Mouse (Mus musculus) ES-E14 (cell line): ENCODE results near the gene Olfr1360. TPM values are rescaled to one million over a fixed set of nuclear protein-coding genes. Genes with fewer than 3 reads are reported as not detected.

Source experiments
- DNase-seq: peaks from one replicate; pipeline ENCODE4 v3.0.0-alpha.2; 2013; ENCODE audit warnings: low read depth, low spot score
- H3K27ac ChIP-seq: 2 replicates; pipeline ENCODE4 v1.5.1; 2012; ENCODE audit warnings: low read depth, mild to moderate bottlenecking, low read length, moderate library complexity, mixed read lengths; ENCODE audit not compliant: poor library complexity, insufficient read depth, severe bottlenecking
- H3K36me3 ChIP-seq: 2 replicates; pipeline ENCODE4 v1.6.1; 2012; ENCODE audit warnings: mild to moderate bottlenecking, low read length, moderate library complexity, mixed read lengths; ENCODE audit not compliant: control insufficient read depth, poor library complexity, insufficient read depth, severe bottlenecking
- H3K4me1 ChIP-seq, 2 experiments: fragments of 150-350 bp in 1 of 2; sonication (generic) in 1 of 2; 2 replicates each; pipeline ENCODE4 v1.6.1; 2012; ENCODE audit warnings: low read length in 2 of 2, mild to moderate bottlenecking in 1 of 2, mixed read lengths in 1 of 2; ENCODE audit not compliant: control insufficient read depth in 2 of 2, insufficient read depth in 2 of 2, poor library complexity in 1 of 2
- H3K4me3 ChIP-seq, 2 experiments: fragments of 150-350 bp in 1 of 2; sonication (generic) in 1 of 2; 2 replicates each; pipeline ENCODE4 v1.5.1; 2012; ENCODE audit warnings: low read length in 2 of 2, low read depth in 1 of 2, mild to moderate bottlenecking in 1 of 2, mixed read lengths in 1 of 2; ENCODE audit not compliant: insufficient read depth in 1 of 2, poor library complexity in 1 of 2, severe bottlenecking in 1 of 2
- H3K9ac ChIP-seq: 2 replicates; pipeline ENCODE4 v1.6.1; 2012; ENCODE audit warnings: low read depth, mild to moderate bottlenecking, low read length, mixed read lengths; ENCODE audit not compliant: poor library complexity, insufficient read depth, severe bottlenecking
- H3K9me3 ChIP-seq: fragments of 150-350 bp; sonication (generic); 2 replicates; pipeline ENCODE4 v1.6.1; 2012; ENCODE audit warnings: low read depth, mild to moderate bottlenecking, low read length; ENCODE audit not compliant: control insufficient read depth, insufficient read depth
- CHD2 ChIP-seq: IDR thresholded peaks from 2 replicates; pipeline ENCODE4 v1.6.1; 2014; ENCODE audit warnings: mild to moderate bottlenecking, low read depth, low read length, inconsistent platforms
- HCFC1 ChIP-seq: IDR thresholded peaks from 2 replicates; pipeline ENCODE4 v1.6.1; 2012; ENCODE audit warnings: low read length, inconsistent platforms, borderline replicate concordance; ENCODE audit not compliant: insufficient read depth
- MAFK ChIP-seq: IDR thresholded peaks from 2 replicates; pipeline ENCODE4 v1.6.1; 2014; ENCODE audit warnings: mild to moderate bottlenecking, low read depth, low read length, inconsistent platforms; ENCODE audit not compliant: insufficient read depth
- ZC3H11A ChIP-seq: IDR thresholded peaks from 2 replicates; pipeline ENCODE4 v1.6.1; 2012; ENCODE audit warnings: low read depth, mild to moderate bottlenecking, inconsistent platforms, low read length, borderline replicate concordance
- ZNF384 ChIP-seq: IDR thresholded peaks from 2 replicates; pipeline ENCODE4 v1.6.1; 2012; ENCODE audit warnings: low read depth, low read length, inconsistent platforms
- in situ Hi-C, 2 experiments: fragments of 600-800 bp; cut with MboI; formaldehyde crosslinking; loops; one replicate each; pipeline ENCODE4 v1.15.1; 2025; ENCODE audit warnings: low sequenced_read_pairs in 2 of 2, inconsistent platforms in 1 of 2; ENCODE audit not compliant: unreplicated experiment in 2 of 2
- total RNA-seq: library from RNA; depleted of rRNA; stranded (reverse); fragments of 300-350 nt; gene quantifications from 2 replicates; pipeline ENCODE4 v1.2.3, GENCODE M21; 2012

Olfr1360 gene
- total RNA-seq, 1 experiment: not detected

GRCm38 (mm10) chr13:21715131-21715863 lies 38.1 kb upstream of the Olfr1360 start:
- DNase-seq: no peak
- Histone ChIP-seq H3K4me3 (peak overlapping the region; percentile 52 to 54), H3K4me1 (no peaks in the 10 kb centered on the region), H3K27ac (peak overlapping the region; percentile 80), H3K9ac (peak overlapping the region; percentile 65), H3K9me3 (no peaks in the 10 kb centered on the region), H3K36me3 (no peaks in the 10 kb centered on the region)
- in situ Hi-C loops: loop anchor here in 1 of 2 experiments (25.0 kb wide), 1 partner anchor 553 kb away; no protein-coding TSS in a partner anchor
- TF ChIP-seq ZC3H11A (no peak), HCFC1 (no peak), MAFK (no peak), CHD2 (no peak), ZNF384 (no peak)

GRCm38 (mm10) chr13:21714725-21715124 lies 37.5 kb upstream of the Olfr1360 start:
- TF ChIP-seq HCFC1 (0 out of 2 replicates have a peak, but pooled peaks have one; percentile 18), ZC3H11A (0 out of 2 replicates have a peak, but pooled peaks have one; percentile 50), CHD2 (no peak), ZNF384 (0 out of 2 replicates have a peak, but pooled peaks have one; percentile 42), MAFK (peak; percentile 31; the same call in 1 of the 2 replicates)
- H3K36me3 ChIP-seq: no peaks in the 10 kb centered on the region
- H3K9me3 ChIP-seq: no peaks in the 10 kb centered on the region
- H3K4me1 ChIP-seq: 0 out of 4 replicates have a peak, but pooled peaks cover 0 to under 1% of the 10 kb centered on the region in 2 experiments
- peak overlapping the region; percentile 65; the same call in 1 of the 2 replicates for H3K9ac ChIP-seq
- H3K27ac ChIP-seq: no peak overlapping the region; the same call in 1 of the 2 replicates
- in situ Hi-C loops: loop anchor here in 1 of 2 experiments (25.0 kb wide), 1 partner anchor 552 kb away; no protein-coding TSS in a partner anchor
- DNase-seq: peak; percentile 48
- H3K4me3 ChIP-seq: peak overlapping the region; percentile 52 to 54; a peak in 3 of 4 replicates

DNA sequence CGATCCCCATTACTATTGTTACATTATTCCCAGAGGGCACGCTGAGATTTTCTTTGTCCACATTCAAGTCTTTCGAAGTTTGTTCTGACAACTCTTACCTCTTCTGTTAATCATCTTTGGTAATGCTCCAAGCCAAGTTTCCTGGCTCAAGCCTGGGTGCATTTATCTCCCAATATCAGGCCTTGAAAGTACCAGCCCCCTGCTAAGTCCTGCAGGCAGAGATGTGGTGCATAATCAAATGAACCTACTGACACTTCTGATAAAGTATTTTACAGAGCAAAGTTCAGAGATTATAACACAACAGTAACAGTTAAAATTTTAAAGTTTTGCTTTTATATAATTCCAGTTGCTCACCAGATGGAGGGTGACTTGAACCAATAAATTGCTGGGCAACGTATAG lies 34.5 kb upstream of the Olfr1360 start:
- Histone ChIP-seq H3K9ac (no peak overlapping the region), H3K27ac (no peak overlapping the region), H3K36me3 (no peaks in the 10 kb centered on the region), H3K4me3 (peak overlapping the region; percentile 73 to 89), H3K4me1 (0 out of 4 replicates have a peak, but pooled peaks cover 0 to 4% of the 10 kb centered on the region in 2 experiments), H3K9me3 (no peaks in the 10 kb centered on the region)
- TF ChIP-seq ZNF384 (no peak), ZC3H11A (no peak), HCFC1 (no peak), MAFK (no peak), CHD2 (no peak)
- no peak for DNase-seq
- in situ Hi-C loops: loop anchor here in 1 of 2 experiments (25.0 kb wide), 1 partner anchor 549 kb away; no protein-coding TSS in a partner anchor

- no peak overlapping the region; the same call in 1 of the 2 replicates for H3K9ac ChIP-seq
- peaks cover 0 to 4% of the 10 kb centered on the region in 2 experiments; a peak in 1 of 4 replicates for H3K4me1 ChIP-seq
- TF ChIP-seq HCFC1 (0 out of 2 replicates have a peak, but pooled peaks have one; percentile 24), ZC3H11A (no peak), ZNF384 (peak; percentile 67; the same call in 1 of the 2 replicates), MAFK (peak; percentile 83)
- H3K4me3 ChIP-seq: peak overlapping the region; percentile 73 to 89
- peak; percentile 40 for DNase-seq
- in situ Hi-C loops: loop anchor here in 1 of 2 experiments (25.0 kb wide), 1 partner anchor 549 kb away; no protein-coding TSS in a partner anchor
- H3K9me3 ChIP-seq: no peaks in the 10 kb centered on the region
- no peaks in the 10 kb centered on the region for H3K36me3 ChIP-seq
- H3K27ac ChIP-seq: no peak overlapping the region
These were observed 33.8 kb upstream of the Olfr1360 start for GRCm38 (mm10) chr13:21710821-21711525.
